Mouse (Mus musculus) kidney, adult 18-20 months (tissue): ENCODE results near the gene Lyrm9.
A peak's percentile ranks its signal among the peaks of the same experiment; 100 is the strongest.

Experiments used
- DNase-seq: peaks from one replicate; pipeline ENCODE4 v3.0.0; 2021

The Lyrm9 gene

GRCm38 (mm10) chr11:78815986-78816792 is 10.2 kb upstream of the Lyrm9 start:
- no peak for DNase-seq

GRCm38 (mm10) chr11:78817311-78818022 is 8.9 kb upstream of the Lyrm9 start:
- DNase-seq = no peak

- no peak for DNase-seq
Observed at GRCm38 (mm10) chr11:78820337-78821000, 5.9 kb upstream of the Lyrm9 start.

- peak; percentile 66 for DNase-seq
Observed at GRCm38 (mm10) chr11:78822792-78823498, 3.4 kb upstream of the Lyrm9 start.

GRCm38 (mm10) chr11:78827546-78827945 is 1.2 kb downstream of the Lyrm9 start:
- DNase-seq = no peak

- peak; percentile 28 for DNase-seq
Observed at GRCm38 (mm10) chr11:78828386-78828785, 2.0 kb downstream of the Lyrm9 start.

GRCm38 (mm10) chr11:78829373-78829772 is 3.0 kb downstream of the Lyrm9 start:
- DNase-seq = peak; percentile 22

GRCm38 (mm10) chr11:78830180-78830579 is 3.8 kb downstream of the Lyrm9 start:
- no peak for DNase-seq

- no peak for DNase-seq
Observed at GRCm38 (mm10) chr11:78831716-78832115, 5.3 kb downstream of the Lyrm9 start.

- DNase-seq = no peak
Observed at GRCm38 (mm10) chr11:78832117-78832726, 5.8 kb downstream of the Lyrm9 start.

GRCm38 (mm10) chr11:78832816-78833314 is 6.5 kb downstream of the Lyrm9 start:
- peak; percentile 37 for DNase-seq

- no peak for DNase-seq
Observed at GRCm38 (mm10) chr11:78836486-78836885, 10.1 kb downstream of the Lyrm9 start.

GRCm38 (mm10) chr11:78837989-78838388 is 11.6 kb downstream of the Lyrm9 start:
- peak; percentile 75 for DNase-seq

GRCm38 (mm10) chr11:78839491-78839890 is 13.1 kb downstream of the Lyrm9 start:
- DNase-seq = no peak

GRCm38 (mm10) chr11:78840141-78840540 is 13.8 kb downstream of the Lyrm9 start:
- DNase-seq = no peak

- DNase-seq = no peak
Observed at GRCm38 (mm10) chr11:78841987-78842386, 15.6 kb downstream of the Lyrm9 start.

- no peak for DNase-seq
Observed at GRCm38 (mm10) chr11:78846620-78847019, 20.2 kb downstream of the Lyrm9 start.

GRCm38 (mm10) chr11:78847884-78848848 is 21.8 kb downstream of the Lyrm9 start:
- no peak for DNase-seq

- no peak for DNase-seq
Observed at GRCm38 (mm10) chr11:78849859-78850258, 23.5 kb downstream of the Lyrm9 start.

- no peak for DNase-seq
Observed at GRCm38 (mm10) chr11:78851216-78851870, 25.0 kb downstream of the Lyrm9 start.

GRCm38 (mm10) chr11:78851871-78852265 is 25.5 kb downstream of the Lyrm9 start:
- no peak for DNase-seq
